ENCODE assay signal across 28 mouse cellular contexts in the genomic region with DNA sequence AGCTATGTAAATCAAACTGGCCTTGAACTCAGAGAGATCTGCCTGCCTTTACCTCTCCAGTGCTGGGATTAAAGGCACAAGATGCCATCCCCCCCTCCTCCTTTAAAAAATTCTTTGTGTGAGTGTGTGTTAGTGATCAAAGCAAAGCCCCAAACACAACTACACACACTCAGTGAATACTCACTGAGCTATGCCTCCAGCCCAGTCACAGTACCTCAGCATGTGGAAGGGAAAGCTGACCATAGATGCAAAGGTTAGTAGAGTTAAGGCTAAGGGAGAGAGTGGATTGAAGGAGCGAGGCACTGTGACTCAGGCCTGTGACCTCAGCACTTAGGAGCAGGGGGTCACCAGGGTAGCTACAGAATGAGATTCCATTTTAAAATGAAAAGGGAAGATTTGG. TPM values are rescaled to one million over a fixed set of nuclear protein-coding genes. Genes with fewer than 3 reads are reported as not detected.
DNase-seq lines count a peak whose midpoint lies in the region; ATAC-seq and TF ChIP-seq lines count a peak whose summit lies in the region.
"Had no signal": no experiment of that assay in that cellular context is flagged by ENCODE, and none has a peak within 500 bp of the region (broad histone marks: within the 10 kb centered on the region; RNA-seq: fewer than 3 reads in every experiment).

No protein-coding gene starts in this region.

- TF ChIP-seq EP300 in heart, postnatal 0 days (IDR thresholded peaks at IDR 0.05; ENCODE audit: low read depth): no peak

- H3K9ac ChIP-seq in heart, postnatal 0 days (replicated peaks; ENCODE audit: low read depth, low read length): no peak overlapping the region
- peak overlapping the region; percentile 74 for H3K9ac ChIP-seq in liver, embryonic 15.5 days
- H3K9ac ChIP-seq: embryonic facial prominence, embryonic 15.5 days; hindbrain, embryonic 15.5 days; lung, embryonic 14.5 days; midbrain, embryonic 13.5 days had no signal

- H3K4me2 ChIP-seq in heart, postnatal 0 days (ENCODE audit: low read depth, low read length): no peak overlapping the region
- peak overlapping the region; percentile 99 for H3K4me2 ChIP-seq in liver, embryonic 15.5 days
- H3K4me2 ChIP-seq: embryonic facial prominence, embryonic 15.5 days; hindbrain, embryonic 15.5 days; lung, embryonic 14.5 days; midbrain, embryonic 13.5 days had no signal

- no peak for TF ChIP-seq CTCF in heart, postnatal 0 days (IDR thresholded peaks at IDR 0.05; ENCODE audit: low read depth)

- WGBS in heart, postnatal 0 days: 88% methylated on average over 1 of the region's 1 CpGs
- WGBS in liver, embryonic 15.5 days (ENCODE audit: insufficient replicate concordance): 77% methylated on average over 1 of the region's 1 CpGs

- no peak for DNase-seq in heart, postnatal 0 days (ENCODE audit: low spot score)
- no peak for DNase-seq in heart, postnatal 10 days
- DNase-seq in c-Kit-positive CD71-positive TER-119-positive erythroid progenitor cells, embryonic 14.5 days (ENCODE audit: low spot score): peak; percentile 28
- DNase-seq in left cerebral cortex, adult 18-20 months (ENCODE audit: low spot score in 2 of 2): no peak
- DNase-seq: cerebellum, adult 8-10 months; kidney, postnatal 14 days; lung, embryonic 14.5 days; right cerebral cortex, postnatal 25 days had no signal

- peak overlapping the region; percentile 79 for H3K4me3 ChIP-seq in erythroblast, embryonic 14.5 days (replicated peaks)
- no peak overlapping the region for H3K4me3 ChIP-seq in heart, postnatal 0 days (ENCODE audit: low read depth, low read length)
- H3K4me3 ChIP-seq in liver, embryonic 15.5 days (replicated peaks): peak overlapping the region; percentile 85
- H3K4me3 ChIP-seq: embryonic facial prominence, embryonic 15.5 days; forebrain, embryonic 10.5 days; hindbrain, embryonic 15.5 days; midbrain, embryonic 13.5 days had no signal

- H3K4me1 ChIP-seq in erythroblast, embryonic 14.5 days (ENCODE audit: control insufficient read depth): peaks cover 85% of the 10 kb centered on the region
- peaks cover 19% of the 10 kb centered on the region for H3K4me1 ChIP-seq in heart, postnatal 0 days (ENCODE audit: control insufficient read depth, insufficient read depth)
- H3K4me1 ChIP-seq in liver, embryonic 15.5 days (replicated peaks): peaks cover 86% of the 10 kb centered on the region

- no peaks in the 10 kb centered on the region for H3K9me3 ChIP-seq in erythroblast, embryonic 14.5 days (ENCODE audit: control insufficient read depth, low read length)
- no peaks in the 10 kb centered on the region for H3K9me3 ChIP-seq in heart, postnatal 0 days (replicated peaks; ENCODE audit: control insufficient read depth, low read length)
- H3K9me3 ChIP-seq in liver, embryonic 15.5 days (replicated peaks): no peaks in the 10 kb centered on the region
- H3K9me3 ChIP-seq: embryonic facial prominence, embryonic 15.5 days; forebrain, embryonic 10.5 days; hindbrain, embryonic 15.5 days; midbrain, embryonic 13.5 days had no signal

- H3K27ac ChIP-seq in heart, postnatal 0 days (ENCODE audit: low read depth): peak overlapping the region; percentile 39; the same call in 1 of the 2 replicates
- peak overlapping the region; percentile 97 for H3K27ac ChIP-seq in liver, embryonic 15.5 days (replicated peaks)
- H3K27ac ChIP-seq: embryonic facial prominence, embryonic 15.5 days; forebrain, embryonic 10.5 days; hindbrain, embryonic 15.5 days; midbrain, embryonic 13.5 days had no signal

- intact Hi-C loops in heart, postnatal 10 days (cut with DNase I): no loop called here

- peaks cover 7% of the 10 kb centered on the region for H3K27me3 ChIP-seq in erythroblast, embryonic 14.5 days (ENCODE audit: control insufficient read depth)
- H3K27me3 ChIP-seq in heart, postnatal 0 days (ENCODE audit: control insufficient read depth, insufficient read depth, low read length): no peaks in the 10 kb centered on the region
- peaks cover 7% of the 10 kb centered on the region; the same call in 1 of the 2 replicates for H3K27me3 ChIP-seq in liver, embryonic 15.5 days
- H3K27me3 ChIP-seq: hindbrain, embryonic 15.5 days had no signal

- peaks cover 60% of the 10 kb centered on the region for H3K36me3 ChIP-seq in erythroblast, embryonic 14.5 days (ENCODE audit: control insufficient read depth)
- peaks cover 30% of the 10 kb centered on the region for H3K36me3 ChIP-seq in heart, postnatal 0 days (replicated peaks; ENCODE audit: control insufficient read depth, insufficient read depth, low read length)
- peaks cover 57% of the 10 kb centered on the region for H3K36me3 ChIP-seq in liver, embryonic 15.5 days (replicated peaks)

- ATAC-seq in erythroblast, adult 5-6 weeks (replicated peaks; ENCODE audit: low FRiP score, poor library complexity, severe bottlenecking): no peak
- no peak for ATAC-seq in heart, postnatal 0 days (ENCODE audit: insufficient read depth, low read depth)
- no peak for ATAC-seq in liver, embryonic 15.5 days (ENCODE audit: insufficient read depth)
- no peak for ATAC-seq in cerebellum, adult (ENCODE audit: insufficient number of reproducible peaks, low FRiP score, low TSS enrichment)
- ATAC-seq: midbrain, embryonic 13.5 days had no signal

RNA-seq across cellular contexts. Expression of gene Rnaseh2a, which starts 3.5 kb away (rescaled TPM):
- polyA plus RNA-seq in erythroblast, embryonic 14.5 days (2012): 162 and 179 TPM in 2 replicates
- 31.8 and 67.2 TPM in 2 replicates for total RNA-seq in erythroblast, adult 5-6 weeks (2015; ENCODE audit: low replicate concordance)
- total RNA-seq in erythroblast, adult 5-6 weeks (2017; ENCODE audit: low replicate concordance): 37.4 and 37.9 TPM in 2 replicates
- 57.9 and 76.4 TPM in 2 replicates for total RNA-seq in heart, postnatal 0 days (2014; rRNA removed; ENCODE audit: low replicate concordance)
- 52.6 and 57.3 TPM in 2 replicates for polyA plus RNA-seq in heart, postnatal 0 days (2015; fragmentation: Nextera tagmentation; extraction: Ambion mirVana)
- 10 to 100 TPM; 53.4 to 55.4 TPM for total RNA-seq in heart, postnatal 10 days (2021)
- 101 TPM in 2 replicates for polyA plus RNA-seq in liver, embryonic 15.5 days (2015; fragmentation: Nextera tagmentation; extraction: Ambion mirVana)
- total RNA-seq in left cerebral cortex, adult 18-20 months (2021): 10 to 100 TPM; 45.8 to 59.8 TPM

RNA-seq across cellular contexts. Expression of gene Prdx2, which starts 3.7 kb away (rescaled TPM):
- polyA plus RNA-seq in erythroblast, embryonic 14.5 days (2012): 111 and 222 TPM in 2 replicates
- 1,192 and 1,430 TPM in 2 replicates for total RNA-seq in erythroblast, adult 5-6 weeks (2015; ENCODE audit: low replicate concordance)
- 2,193 and 2,235 TPM in 2 replicates for total RNA-seq in erythroblast, adult 5-6 weeks (2017; ENCODE audit: low replicate concordance)
- 647 and 809 TPM in 2 replicates for total RNA-seq in heart, postnatal 0 days (2014; rRNA removed; ENCODE audit: low replicate concordance)
- polyA plus RNA-seq in heart, postnatal 0 days (2015; fragmentation: Nextera tagmentation; extraction: Ambion mirVana): 758 and 782 TPM in 2 replicates
- total RNA-seq in heart, postnatal 10 days (2021): 100 to 1,000 TPM; 689 to 769 TPM
- 1,960 and 2,082 TPM in 2 replicates for polyA plus RNA-seq in liver, embryonic 15.5 days (2015; fragmentation: Nextera tagmentation; extraction: Ambion mirVana)
- total RNA-seq in left cerebral cortex, adult 18-20 months (2021): 100 to 1,000 TPM; 338 to 344 TPM

RNA-seq across cellular contexts. Expression of gene Gm49661, which starts 3.8 kb away (rescaled TPM):
- polyA plus RNA-seq in erythroblast, embryonic 14.5 days (2012): not detected in 2 replicates
- total RNA-seq in erythroblast, adult 5-6 weeks (2015; ENCODE audit: low replicate concordance): not detected in 2 replicates
- total RNA-seq in erythroblast, adult 5-6 weeks (2017; ENCODE audit: low replicate concordance): not detected in 2 replicates
- total RNA-seq in heart, postnatal 0 days (2014; rRNA removed; ENCODE audit: low replicate concordance): not detected in 2 replicates
- not detected in 2 replicates for polyA plus RNA-seq in heart, postnatal 0 days (2015; fragmentation: Nextera tagmentation; extraction: Ambion mirVana)
- total RNA-seq in heart, postnatal 10 days (2021): 1 to 10 TPM in 1 of 2 experiments, not detected in 1; 1.6 TPM
- polyA plus RNA-seq in liver, embryonic 15.5 days (2015; fragmentation: Nextera tagmentation; extraction: Ambion mirVana): not detected in 2 replicates
- total RNA-seq in left cerebral cortex, adult 18-20 months (2021): not detected
- total RNA-seq: gastrocnemius, adult 18-20 months; hematopoietic stem cell, adult 5-6 weeks; layer of hippocampus, adult 18-20 months; layer of hippocampus, postnatal 25 days; left cerebral cortex, postnatal 10 days; monocyte, adult 5-6 weeks had no signal
- polyA plus RNA-seq: embryonic facial prominence, embryonic 15.5 days; forebrain, embryonic 10.5 days; heart, embryonic 14.5 days; hindbrain, embryonic 15.5 days; intestine, embryonic 14.5 days; kidney, adult 2 months; limb, embryonic 11.5 days; lung, embryonic 14.5 days; midbrain, embryonic 13.5 days; neural tube, embryonic 11.5 days; spleen, adult 2 months had no signal

RNA-seq across cellular contexts. Expression of gene Junb, which starts 5.4 kb away (rescaled TPM):
- polyA plus RNA-seq in erythroblast, embryonic 14.5 days (2012): 9.6 and 10.3 TPM in 2 replicates
- 6.1 and 6.7 TPM in 2 replicates for total RNA-seq in erythroblast, adult 5-6 weeks (2015; ENCODE audit: low replicate concordance)
- 15.5 and 16.1 TPM in 2 replicates for total RNA-seq in erythroblast, adult 5-6 weeks (2017; ENCODE audit: low replicate concordance)
- total RNA-seq in heart, postnatal 0 days (2014; rRNA removed; ENCODE audit: low replicate concordance): 28.9 and 39.6 TPM in 2 replicates
- polyA plus RNA-seq in heart, postnatal 0 days (2015; fragmentation: Nextera tagmentation; extraction: Ambion mirVana): 10.3 and 13.0 TPM in 2 replicates
- 10 to 100 TPM; 12.6 to 12.7 TPM for total RNA-seq in heart, postnatal 10 days (2021)
- polyA plus RNA-seq in liver, embryonic 15.5 days (2015; fragmentation: Nextera tagmentation; extraction: Ambion mirVana): 18.2 and 22.1 TPM in 2 replicates
- 100 to 1,000 TPM; 119 to 130 TPM for total RNA-seq in left cerebral cortex, adult 18-20 months (2021)

RNA-seq across cellular contexts. Expression of gene Hook2, which starts 17.3 kb away (rescaled TPM):
- 0.46 and 0.58 TPM in 2 replicates for polyA plus RNA-seq in erythroblast, embryonic 14.5 days (2012)
- total RNA-seq in erythroblast, adult 5-6 weeks (2015; ENCODE audit: low replicate concordance): 1.9 and 5.0 TPM in 2 replicates
- total RNA-seq in erythroblast, adult 5-6 weeks (2017; ENCODE audit: low replicate concordance): 1.6 and 6.1 TPM in 2 replicates
- 1.9 and 4.8 TPM in 2 replicates for total RNA-seq in heart, postnatal 0 days (2014; rRNA removed; ENCODE audit: low replicate concordance)
- 3.5 and 4.7 TPM in 2 replicates for polyA plus RNA-seq in heart, postnatal 0 days (2015; fragmentation: Nextera tagmentation; extraction: Ambion mirVana)
- total RNA-seq in heart, postnatal 10 days (2021): 1 to 10 TPM; 1.8 to 2.3 TPM
- 6.5 and 8.6 TPM in 2 replicates for polyA plus RNA-seq in liver, embryonic 15.5 days (2015; fragmentation: Nextera tagmentation; extraction: Ambion mirVana)
- total RNA-seq in left cerebral cortex, adult 18-20 months (2021): 1 to 10 TPM; 9.6 to 9.7 TPM
